Mouse (Mus musculus): Measurements from ENCODE around the gene Cwc22.

GRCm38 (mm10) chr2:77889949-77890348 lies 56.2 kb downstream of the Cwc22 start:
- TF ChIP-seq CTCF (IDR thresholded peaks at IDR 0.05; ENCODE audit: low read depth), result no peak
- TF ChIP-seq EP300 (IDR thresholded peaks at IDR 0.05; ENCODE audit: low read depth), result no peak

Data from heart, postnatal 0 days (tissue).